In the genomic region with DNA sequence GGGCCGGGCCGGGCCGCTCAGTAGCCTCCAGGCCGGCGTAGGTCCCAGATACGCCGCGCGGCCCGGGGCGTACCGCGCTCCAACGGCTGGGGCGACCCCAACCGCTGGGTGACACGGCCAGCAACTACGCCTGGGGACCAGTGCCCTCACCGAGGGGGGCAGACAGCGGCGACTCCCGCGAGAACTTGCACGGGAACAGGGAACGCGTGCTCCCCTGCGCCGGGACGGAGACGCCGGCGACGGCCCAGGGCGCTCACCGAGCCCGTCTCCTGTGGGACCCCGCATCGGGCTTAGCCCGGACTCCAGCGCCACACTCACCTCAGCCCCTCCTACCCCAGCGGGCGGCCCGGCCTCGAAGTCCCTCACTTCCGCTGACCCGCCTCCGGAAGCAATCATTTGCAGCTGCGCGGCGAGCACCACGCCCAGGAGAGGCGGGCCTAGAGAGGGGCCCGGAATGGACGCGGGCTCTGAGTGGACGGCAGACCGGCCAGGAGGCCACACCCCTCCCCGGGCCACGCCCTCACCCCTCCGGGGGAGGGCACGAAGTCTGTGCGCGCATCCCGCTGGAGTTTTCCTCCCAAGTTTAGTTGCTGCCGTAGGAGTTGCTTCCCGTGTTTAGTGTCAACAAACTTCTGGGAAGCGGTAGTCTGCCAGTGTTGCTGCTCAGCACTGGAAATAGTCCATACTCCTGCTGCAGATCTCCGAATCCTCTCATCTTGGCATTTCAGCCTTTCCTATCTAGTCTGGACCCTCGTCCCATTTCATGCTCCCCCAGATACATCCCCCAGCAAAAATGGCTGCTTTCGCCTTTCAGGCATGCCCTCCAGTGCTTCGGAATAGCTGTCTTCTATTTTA, we compare ENCODE assay signal across 8 mouse cellular contexts. TPM values are rescaled to one million over a fixed set of nuclear protein-coding genes. Genes with fewer than 3 reads are reported as not detected.
DNase-seq lines count a peak whose midpoint lies in the region; ATAC-seq and TF ChIP-seq lines count a peak whose summit lies in the region.

Gene Mtfr1l (minus strand): TSS at position 456 of the 855 bp plus-strand sequence.

- H3K4me1 ChIP-seq in G1E (ENCODE audit: insufficient read depth, low read depth, low read length) = peaks cover 34% of the 10 kb centered on the region
- peaks cover 17% of the 10 kb centered on the region for H3K4me1 ChIP-seq in forebrain, embryonic 16.5 days (replicated peaks; ENCODE audit: control insufficient read depth, insufficient read depth, low read length)
- no peaks in the 10 kb centered on the region for H3K4me1 ChIP-seq in lung, embryonic 14.5 days (ENCODE audit: insufficient read depth)
- peaks cover 16% of the 10 kb centered on the region for H3K4me1 ChIP-seq in olfactory bulb, adult 2 months (ENCODE audit: control insufficient read depth, insufficient read depth, low read length)
- H3K4me1 ChIP-seq in thymus, adult 2 months (replicated peaks; ENCODE audit: control insufficient read depth, insufficient read depth, low read length) = peaks cover 11% of the 10 kb centered on the region

- TF ChIP-seq CTCF in G1E (IDR thresholded peaks at IDR 0.05; ENCODE audit: low read depth, low read length) = no peak
- TF ChIP-seq CTCF in layer of hippocampus, adult 2 months (conservative IDR thresholded peaks at IDR 0.05) = no peak
- no peak for TF ChIP-seq CTCF in lung, embryonic 14.5 days (IDR thresholded peaks at IDR 0.05; ENCODE audit: low read depth)
- no peak for TF ChIP-seq CTCF in olfactory bulb, adult 2 months (IDR thresholded peaks at IDR 0.05; ENCODE audit: insufficient read depth, low read depth, low read length)
- TF ChIP-seq CTCF in thymus, adult 2 months (IDR thresholded peaks at IDR 0.05; ENCODE audit: borderline replicate concordance, control insufficient read depth, extremely low read depth, insufficient read depth, low read length, poor library complexity) = peak; percentile 56; the same call in 1 of the 2 replicates

- WGBS in forebrain, embryonic 16.5 days = under 1% methylated on average over 60 of the region's 71 CpGs
- under 1% methylated on average over 69 of the region's 71 CpGs for WGBS in lung, embryonic 14.5 days
- WGBS in olfactory bulb, adult 2 months = under 1% methylated on average over 71 of the region's 71 CpGs
- WGBS in thymus, adult 2 months = under 1% methylated on average over 66 of the region's 71 CpGs

- H3K36me3 ChIP-seq in G1E (replicated peaks) = peaks cover 26% of the 10 kb centered on the region
- peaks cover 11% of the 10 kb centered on the region for H3K36me3 ChIP-seq in forebrain, embryonic 16.5 days (ENCODE audit: control insufficient read depth, insufficient read depth)
- peaks cover 33% of the 10 kb centered on the region for H3K36me3 ChIP-seq in lung, embryonic 14.5 days (ENCODE audit: insufficient read depth)
- H3K36me3 ChIP-seq in thymus, adult 2 months (ENCODE audit: control insufficient read depth, insufficient read depth, low read length) = peaks cover 6% of the 10 kb centered on the region

- no peaks in the 10 kb centered on the region for H3K9me3 ChIP-seq in G1E (replicated peaks)
- H3K9me3 ChIP-seq in forebrain, embryonic 16.5 days (ENCODE audit: control insufficient read depth, low read length) = no peaks in the 10 kb centered on the region
- H3K9me3 ChIP-seq in lung, embryonic 14.5 days (ENCODE audit: low read depth, low read length) = no peaks in the 10 kb centered on the region

- intact Hi-C loops in heart, postnatal 36 days (cut with DNase I) = no loop called here

- ATAC-seq in G1E (ENCODE audit: extremely low read depth, insufficient number of reproducible peaks, low FRiP score, poor library complexity, severe bottlenecking) = peak; percentile 93
- peak; percentile 98 for ATAC-seq in forebrain, embryonic 16.5 days
- peak; percentile 98 for ATAC-seq in lung, embryonic 14.5 days (ENCODE audit: insufficient read depth)

- peak; percentile 65; the same call in 1 of the 2 replicates for TF ChIP-seq POLR2A in olfactory bulb, adult 2 months (IDR thresholded peaks at IDR 0.05; ENCODE audit: insufficient read depth, low read depth, low read length)
- TF ChIP-seq POLR2A in thymus, adult 2 months (IDR thresholded peaks at IDR 0.05; ENCODE audit: control insufficient read depth, extremely low read depth, insufficient read depth, low read length, poor library complexity) = peak; percentile 35; the same call in 1 of the 2 replicates

- peak within 1 kb of the TSS; percentile 82 for H3K9ac ChIP-seq in forebrain, embryonic 16.5 days (replicated peaks; ENCODE audit: low read depth, low read length)
- peak within 1 kb of the TSS; percentile 75 for H3K9ac ChIP-seq in lung, embryonic 14.5 days

- H3K4me2 ChIP-seq in forebrain, embryonic 16.5 days (ENCODE audit: low read length) = peak within 1 kb of the TSS; percentile 99
- peak within 1 kb of the TSS; percentile 88 for H3K4me2 ChIP-seq in lung, embryonic 14.5 days

- H3K27me3 ChIP-seq in G1E (ENCODE audit: insufficient read depth, low read length) = peaks cover 24% of the 10 kb centered on the region
- no peaks in the 10 kb centered on the region for H3K27me3 ChIP-seq in forebrain, embryonic 16.5 days (replicated peaks; ENCODE audit: control insufficient read depth, insufficient read depth, low read length)
- no peaks in the 10 kb centered on the region for H3K27me3 ChIP-seq in lung, embryonic 14.5 days (ENCODE audit: insufficient read depth, low read length)
- no peaks in the 10 kb centered on the region for H3K27me3 ChIP-seq in thymus, adult 2 months (ENCODE audit: control insufficient read depth, insufficient read depth, low read length)

- H3K4me3 ChIP-seq in G1E (ENCODE audit: low read depth, low read length) = peak within 1 kb of the TSS; percentile 94
- H3K4me3 ChIP-seq in forebrain, embryonic 16.5 days (replicated peaks; ENCODE audit: low read length) = peak within 1 kb of the TSS; percentile 96
- peak within 1 kb of the TSS; percentile 92 for H3K4me3 ChIP-seq in layer of hippocampus, adult 2 months
- peak within 1 kb of the TSS; percentile 94 for H3K4me3 ChIP-seq in lung, embryonic 14.5 days (ENCODE audit: low read depth, low read length)
- H3K4me3 ChIP-seq in olfactory bulb, adult 2 months (ENCODE audit: insufficient read depth, low read depth, low read length) = peak within 1 kb of the TSS; percentile 77
- peak within 1 kb of the TSS; percentile 76 for H3K4me3 ChIP-seq in thymus, adult 2 months (ENCODE audit: control insufficient read depth, insufficient read depth, low read length)

- H3K27ac ChIP-seq in forebrain, embryonic 16.5 days (ENCODE audit: low read length) = peak within 1 kb of the TSS; percentile 73
- peak within 1 kb of the TSS; percentile 91 for H3K27ac ChIP-seq in layer of hippocampus, adult 2 months
- peak within 1 kb of the TSS; percentile 90 for H3K27ac ChIP-seq in lung, embryonic 14.5 days (ENCODE audit: low read depth)
- peak within 1 kb of the TSS; percentile 86 for H3K27ac ChIP-seq in olfactory bulb, adult 2 months (ENCODE audit: insufficient read depth, low read depth, low read length)
- H3K27ac ChIP-seq in thymus, adult 2 months (ENCODE audit: control insufficient read depth, insufficient read depth, low read length) = no peak within 1 kb of the TSS

- DNase-seq in G1E (ENCODE audit: low spot score) = peak; percentile 90
- peak; percentile 96 to 99 for DNase-seq in cerebellum, adult 18-20 months
- DNase-seq in heart, postnatal 36 days = peak; percentile 97 to 98
- peak; percentile 97 to 98 for DNase-seq in layer of hippocampus, adult 2 months (ENCODE audit: low spot score in 2 of 2)
- DNase-seq in lung, embryonic 14.5 days = peak; percentile 99
- peak; percentile 97 for DNase-seq in thymus, adult 2 months

RNA-seq across cellular contexts. Expression of gene Mtfr1l, which starts in this region (rescaled TPM):
- total RNA-seq in G1E (2014; fragmentation: Nextera tagmentation) (103 and 119 TPM in 2 replicates), G1E (2017) (55.6 and 68.0 TPM in 2 replicates)
- 54.5 and 59.1 TPM in 2 replicates for polyA plus RNA-seq in G1E (2012)
- polyA plus RNA-seq in forebrain, embryonic 16.5 days (2015; fragmentation: Nextera tagmentation; extraction: Ambion mirVana) = 166 and 180 TPM in 2 replicates
- 100 to 1,000 TPM; 178 to 188 TPM for total RNA-seq in heart, postnatal 36 days (2021)
- 10 to 100 TPM; 69.3 to 72.5 TPM for total RNA-seq in layer of hippocampus, adult 2 months (2021)
- polyA plus RNA-seq in lung, embryonic 14.5 days (2014; fragmentation: Nextera tagmentation; extraction: Ambion mirVana) = 119 and 125 TPM in 2 replicates
- not detected in 2 replicates for polyA plus RNA-seq in olfactory bulb, adult 2 months (2012; ENCODE audit: insufficient read depth, insufficient read length, low replicate concordance, missing spikeins)
- 69.2 and 77.3 TPM in 2 replicates for polyA plus RNA-seq in thymus, adult 2 months (2012; rRNA removed)
